ENCODE assay signal across 8 mouse cellular contexts in genomic region chr12:87299657-87300440, GRCm38 (mm10). TPM values are rescaled to one million over a fixed set of nuclear protein-coding genes. Genes with fewer than 3 reads are reported as not detected.
DNase-seq lines count a peak whose midpoint lies in the region; ATAC-seq and TF ChIP-seq lines count a peak whose summit lies in the region.

Ism2 (minus strand) TSS chr12:87299705.

- H3K4me1 ChIP-seq in heart, postnatal 0 days (ENCODE audit: control insufficient read depth, insufficient read depth) = peaks cover 3% of the 10 kb centered on the region; the same call in 1 of the 2 replicates
- H3K4me1 ChIP-seq in stomach, postnatal 0 days (replicated peaks; ENCODE audit: control insufficient read depth, insufficient read depth) = 0 out of 2 replicates have a peak, but pooled peaks cover 2% of the 10 kb centered on the region

- no peak for TF ChIP-seq CTCF in heart, postnatal 0 days (IDR thresholded peaks at IDR 0.05; ENCODE audit: low read depth)
- no peak for TF ChIP-seq CTCF in stomach, postnatal 0 days (IDR thresholded peaks at IDR 0.05; ENCODE audit: low read depth)

- no peaks in the 10 kb centered on the region for H3K9me3 ChIP-seq in heart, postnatal 0 days (replicated peaks; ENCODE audit: control insufficient read depth, low read length)
- H3K9me3 ChIP-seq in stomach, postnatal 0 days (ENCODE audit: control insufficient read depth, low read length) = no peaks in the 10 kb centered on the region

- no peak within 1 kb of the TSS for H3K27ac ChIP-seq in heart, postnatal 0 days (ENCODE audit: low read depth)
- H3K27ac ChIP-seq in stomach, postnatal 0 days (replicated peaks) = no peak within 1 kb of the TSS

- no peaks in the 10 kb centered on the region for H3K27me3 ChIP-seq in heart, postnatal 0 days (ENCODE audit: control insufficient read depth, insufficient read depth, low read length)
- H3K27me3 ChIP-seq in stomach, postnatal 0 days (ENCODE audit: control insufficient read depth, insufficient read depth, low read length) = no peaks in the 10 kb centered on the region

- peak; percentile 80 for ATAC-seq in heart, postnatal 0 days (ENCODE audit: insufficient read depth, low read depth)
- peak; percentile 53 for ATAC-seq in megakaryocyte-erythroid progenitor cell, adult 5-6 weeks (replicated peaks; ENCODE audit: low FRiP score, low TSS enrichment, poor library complexity, severe bottlenecking)
- peak; percentile 82 for ATAC-seq in stomach, postnatal 0 days (ENCODE audit: low FRiP score, low TSS enrichment)

- peak within 1 kb of the TSS; percentile 57 for H3K4me3 ChIP-seq in heart, postnatal 0 days (ENCODE audit: low read depth, low read length)
- H3K4me3 ChIP-seq in stomach, postnatal 0 days (ENCODE audit: low read depth, low read length) = peak within 1 kb of the TSS; percentile 73

- under 1% methylated on average over 63 of the region's 86 CpGs for WGBS in heart, postnatal 0 days
- WGBS in stomach, postnatal 0 days = 0% methylated on average over 75 of the region's 86 CpGs

- H3K9ac ChIP-seq in heart, postnatal 0 days (replicated peaks; ENCODE audit: low read depth, low read length) = peak within 1 kb of the TSS; percentile 52
- H3K9ac ChIP-seq in stomach, postnatal 0 days (ENCODE audit: low read length) = peak within 1 kb of the TSS; percentile 67

- H3K4me2 ChIP-seq in heart, postnatal 0 days (ENCODE audit: low read depth, low read length) = peak within 1 kb of the TSS; percentile 90
- H3K4me2 ChIP-seq in stomach, postnatal 0 days (replicated peaks; ENCODE audit: low read depth) = peak within 1 kb of the TSS; percentile 98

- DNase-seq in urinary bladder, postnatal 14 days (ENCODE audit: low spot score) = peak; percentile 30
- DNase-seq in urinary bladder, postnatal 10 days (ENCODE audit: low spot score) = no peak
- peak; percentile 77 for DNase-seq in embryo, embryonic 11 days
- no peak for DNase-seq in heart, postnatal 0 days (ENCODE audit: low spot score)
- peak; percentile 39 to 67 for DNase-seq in kidney, postnatal 4 days
- DNase-seq in stomach, postnatal 0 days (ENCODE audit: low spot score) = peak; percentile 57
- no peak for DNase-seq in adipocyte (ENCODE audit: low spot score)

- no peak for TF ChIP-seq EP300 in heart, postnatal 0 days (IDR thresholded peaks at IDR 0.05; ENCODE audit: low read depth)
- no peak for TF ChIP-seq EP300 in stomach, postnatal 0 days (optimal IDR thresholded peaks at IDR 0.05)

- no peaks in the 10 kb centered on the region for H3K36me3 ChIP-seq in heart, postnatal 0 days (replicated peaks; ENCODE audit: control insufficient read depth, insufficient read depth, low read length)
- no peaks in the 10 kb centered on the region for H3K36me3 ChIP-seq in stomach, postnatal 0 days (ENCODE audit: control insufficient read depth, insufficient read depth, low read length)

RNA-seq across cellular contexts. Expression of gene Ism2, which starts in this region (rescaled TPM):
- total RNA-seq in heart, postnatal 0 days (2014; rRNA removed; ENCODE audit: low replicate concordance) = 0.31 TPM in 1 of 2 replicates, not detected in the other
- 0.20 and 0.30 TPM in 2 replicates for polyA plus RNA-seq in heart, postnatal 0 days (2015; fragmentation: Nextera tagmentation; extraction: Ambion mirVana)
- not detected in 2 replicates for total RNA-seq in megakaryocyte-erythroid progenitor cell, adult 5-6 weeks (2014; fragmentation: Nextera tagmentation)
- not detected in 2 replicates for total RNA-seq in megakaryocyte-erythroid progenitor cell, adult 5-6 weeks (2017)
- polyA plus RNA-seq in stomach, postnatal 0 days (2015; fragmentation: Nextera tagmentation; extraction: Ambion mirVana) = 0.28 and 0.34 TPM in 2 replicates

Comparison
In these comparisons a context has a peak if more than half of its experiments do, and no peak if none do; other contexts are left out.
1. DNase-seq: peak in urinary bladder, postnatal 14 days (single experiment), embryo, embryonic 11 days (single experiment) and kidney, postnatal 4 days (2 of 2); none in urinary bladder, postnatal 10 days (single experiment), heart, postnatal 0 days (single experiment) and adipocyte (single experiment).
2. Peak in ATAC-seq, H3K4me3 ChIP-seq, H3K9ac ChIP-seq and H3K4me2 ChIP-seq in heart, postnatal 0 days; RNA of the gene not detected or under 1 TPM.
3. Peak in ATAC-seq in megakaryocyte-erythroid progenitor cell, adult 5-6 weeks; RNA of the gene not detected or under 1 TPM.
4. Peak in DNase-seq, ATAC-seq, H3K4me3 ChIP-seq, H3K9ac ChIP-seq and H3K4me2 ChIP-seq in stomach, postnatal 0 days; RNA of the gene not detected or under 1 TPM.
5. Peak in every context shown above with its lines, with median percentiles within 50 percentile points of each other: ATAC-seq.